20 mouse cellular contexts compared by ENCODE assay signal in the genomic region with DNA sequence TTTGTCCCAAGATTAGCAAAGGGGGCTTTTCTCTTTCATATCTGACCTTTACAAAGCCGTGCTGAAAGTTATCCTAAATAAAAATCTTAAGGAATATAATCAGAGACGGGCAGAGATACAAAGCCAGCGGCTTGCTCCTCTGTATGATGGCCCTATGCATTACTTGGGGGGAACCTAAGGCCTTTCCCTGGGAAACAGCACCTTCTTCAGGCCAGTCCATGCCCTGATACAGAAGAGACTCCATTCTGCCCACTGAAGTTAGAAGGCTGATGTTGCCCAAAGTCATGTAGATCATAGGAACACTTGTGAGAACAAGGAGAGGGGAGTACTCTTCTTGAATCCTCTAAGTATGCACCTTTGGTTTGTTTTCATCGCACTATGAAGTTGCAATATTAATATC. TPM values are rescaled to one million over a fixed set of nuclear protein-coding genes. Genes with fewer than 3 reads are reported as not detected.
DNase-seq lines count a peak whose midpoint lies in the region; ATAC-seq and TF ChIP-seq lines count a peak whose summit lies in the region.
"Had no signal": no experiment of that assay in that cellular context is flagged by ENCODE, and none has a peak within 500 bp of the region (broad histone marks: within the 10 kb centered on the region; RNA-seq: fewer than 3 reads in every experiment).

No protein-coding gene starts in this region.

- peaks cover 5% of the 10 kb centered on the region for H3K4me1 ChIP-seq in heart, adult 2 months (ENCODE audit: control insufficient read depth, insufficient read depth, low read length)
- H3K4me1 ChIP-seq in lung, postnatal 0 days (ENCODE audit: insufficient read depth, low read depth, low read length): peaks cover 4% of the 10 kb centered on the region; the same call in 1 of the 2 replicates
- H3K4me1 ChIP-seq: hindbrain, embryonic 15.5 days; midbrain, embryonic 12.5 days; neural tube, embryonic 12.5 days had no signal

- no peak overlapping the region for H3K27ac ChIP-seq in heart, adult 2 months
- peak overlapping the region; percentile 32; the same call in 1 of the 2 replicates for H3K27ac ChIP-seq in layer of hippocampus, adult 2 months
- H3K27ac ChIP-seq in lung, postnatal 0 days (ENCODE audit: low read length): no peak overlapping the region
- H3K27ac ChIP-seq: embryonic facial prominence, embryonic 13.5 days; hindbrain, embryonic 15.5 days; limb, embryonic 13.5 days; midbrain, embryonic 12.5 days; neural tube, embryonic 12.5 days had no signal

- H3K27me3 ChIP-seq in heart, adult 2 months (ENCODE audit: control insufficient read depth, insufficient read depth, low read length): no peaks in the 10 kb centered on the region
- no peaks in the 10 kb centered on the region for H3K27me3 ChIP-seq in lung, postnatal 0 days (replicated peaks; ENCODE audit: insufficient read depth, low read length)
- H3K27me3 ChIP-seq: embryonic facial prominence, embryonic 13.5 days; hindbrain, embryonic 15.5 days; limb, embryonic 13.5 days; midbrain, embryonic 12.5 days; neural tube, embryonic 12.5 days had no signal

- TF ChIP-seq POLR2A in heart, adult 2 months (IDR thresholded peaks at IDR 0.05; ENCODE audit: insufficient read depth, low read depth, low read length): no peak

- no peak for ATAC-seq in lung, postnatal 0 days
- ATAC-seq: forebrain, embryonic 14.5 days had no signal

- peak; percentile 60 for TF ChIP-seq CTCF in heart, adult 2 months (IDR thresholded peaks at IDR 0.05)
- TF ChIP-seq CTCF in layer of hippocampus, adult 2 months (conservative IDR thresholded peaks at IDR 0.05): peak; percentile 61
- TF ChIP-seq CTCF in lung, postnatal 0 days (IDR thresholded peaks at IDR 0.05): peak; percentile 65

- H3K9ac ChIP-seq in heart, adult 2 months (ENCODE audit: low read depth, low read length): no peak overlapping the region
- H3K9ac ChIP-seq in lung, postnatal 0 days (replicated peaks; ENCODE audit: low read depth): no peak overlapping the region
- H3K9ac ChIP-seq: embryonic facial prominence, embryonic 13.5 days; hindbrain, embryonic 15.5 days; limb, embryonic 13.5 days; midbrain, embryonic 12.5 days; neural tube, embryonic 12.5 days had no signal

- no peak for DNase-seq in heart, adult 2 months
- DNase-seq in heart, adult 11 months: no peak
- no peak for DNase-seq in layer of hippocampus, adult 2 months (ENCODE audit: low spot score in 2 of 2)
- DNase-seq in layer of hippocampus, postnatal 25 days (ENCODE audit: extremely low spot score in 1 of 2, low spot score in 1 of 2): no peak
- no peak for DNase-seq in lung, postnatal 0 days (ENCODE audit: low spot score)
- DNase-seq in lung, postnatal 36 days: no peak
- no peak for DNase-seq in gastrocnemius, adult 8-10 months (ENCODE audit: low spot score in 2 of 2)
- DNase-seq: cerebellum, adult 9-11 months; gastrocnemius, postnatal 36 days; heart, postnatal 14 days; kidney, adult 11 months; kidney, postnatal 25 days; thymus, postnatal 25 days had no signal

- H3K4me3 ChIP-seq in heart, adult 2 months: no peak overlapping the region
- H3K4me3 ChIP-seq in layer of hippocampus, adult 2 months: no peak overlapping the region
- H3K4me3 ChIP-seq in lung, postnatal 0 days (ENCODE audit: low read depth, low read length): no peak overlapping the region
- H3K4me3 ChIP-seq: embryonic facial prominence, embryonic 13.5 days; hindbrain, embryonic 15.5 days; limb, embryonic 13.5 days; midbrain, embryonic 12.5 days; neural tube, embryonic 12.5 days had no signal

- H3K4me2 ChIP-seq in lung, postnatal 0 days (replicated peaks; ENCODE audit: low read depth, low read length): no peak overlapping the region
- H3K4me2 ChIP-seq: embryonic facial prominence, embryonic 13.5 days; heart, embryonic 11.5 days; hindbrain, embryonic 15.5 days; limb, embryonic 13.5 days; midbrain, embryonic 12.5 days; neural tube, embryonic 12.5 days had no signal

- H3K36me3 ChIP-seq in heart, adult 2 months (ENCODE audit: control insufficient read depth, insufficient read depth, low read length): no peaks in the 10 kb centered on the region
- no peaks in the 10 kb centered on the region for H3K36me3 ChIP-seq in lung, postnatal 0 days (ENCODE audit: insufficient read depth, low read length)
- H3K36me3 ChIP-seq: hindbrain, embryonic 15.5 days; midbrain, embryonic 12.5 days; neural tube, embryonic 12.5 days had no signal

- no peaks in the 10 kb centered on the region for H3K9me3 ChIP-seq in lung, postnatal 0 days (ENCODE audit: low read length)
- H3K9me3 ChIP-seq: embryonic facial prominence, embryonic 13.5 days; hindbrain, embryonic 15.5 days; limb, embryonic 13.5 days; midbrain, embryonic 12.5 days; neural tube, embryonic 12.5 days had no signal

- no peak for TF ChIP-seq EP300 in heart, adult 2 months (IDR thresholded peaks at IDR 0.05; ENCODE audit: insufficient read depth, low read depth, low read length)
- no peak for TF ChIP-seq EP300 in lung, postnatal 0 days (IDR thresholded peaks at IDR 0.05)

- 86% methylated on average over 4 of the region's 4 CpGs for WGBS in heart, adult 2 months
- WGBS in lung, postnatal 0 days: 79% methylated on average over 4 of the region's 4 CpGs

- H3K79me2 ChIP-seq in heart, adult 2 months (replicated peaks; ENCODE audit: control insufficient read depth, insufficient read depth, low read length): no peaks in the 10 kb centered on the region

- intact Hi-C loops in heart, adult 2 months (cut with DNase I): no loop called here

RNA-seq across cellular contexts. Expression of a gene that starts 13.4 kb away (rescaled TPM):
- total RNA-seq in heart, adult 2 months (2021): 1 to 10 TPM; 4.6 to 5.1 TPM
- 1.5 and 2.1 TPM in 2 replicates for polyA plus RNA-seq in heart, adult 2 months (2012; rRNA removed)
- 10 to 100 TPM; 27.0 to 35.4 TPM for total RNA-seq in layer of hippocampus, adult 2 months (2021)
- total RNA-seq in layer of hippocampus, postnatal 25 days (2021): 10 to 100 TPM; 29.2 to 30.7 TPM
- polyA plus RNA-seq in lung, postnatal 0 days (2015; fragmentation: Nextera tagmentation; extraction: Ambion mirVana): 49.7 and 58.2 TPM in 2 replicates
- total RNA-seq in gastrocnemius, adult 8-10 months (2022): 10 to 100 TPM; 18.5 to 23.3 (median 22.2) TPM

RNA-seq across cellular contexts. Expression of a gene that starts 56.8 kb away (rescaled TPM):
- total RNA-seq in heart, adult 2 months (2021): 1 to 10 TPM; 8.9 to 9.5 TPM
- 2.9 TPM in 2 replicates for polyA plus RNA-seq in heart, adult 2 months (2012; rRNA removed)
- 10 to 100 TPM; 14.6 to 15.2 TPM for total RNA-seq in layer of hippocampus, adult 2 months (2021)
- 10 to 100 TPM; 14.8 to 14.9 TPM for total RNA-seq in layer of hippocampus, postnatal 25 days (2021)
- polyA plus RNA-seq in lung, postnatal 0 days (2015; fragmentation: Nextera tagmentation; extraction: Ambion mirVana): 21.8 and 21.9 TPM in 2 replicates
- total RNA-seq in gastrocnemius, adult 8-10 months (2022): 10 to 100 TPM in 2 of 4 experiments, 1 to 10 TPM in 2; 8.2 to 11.9 (median 10.1) TPM
